Mouse (Mus musculus): ENCODE results near the gene Iqgap2.

The Iqgap2 gene

DNA sequence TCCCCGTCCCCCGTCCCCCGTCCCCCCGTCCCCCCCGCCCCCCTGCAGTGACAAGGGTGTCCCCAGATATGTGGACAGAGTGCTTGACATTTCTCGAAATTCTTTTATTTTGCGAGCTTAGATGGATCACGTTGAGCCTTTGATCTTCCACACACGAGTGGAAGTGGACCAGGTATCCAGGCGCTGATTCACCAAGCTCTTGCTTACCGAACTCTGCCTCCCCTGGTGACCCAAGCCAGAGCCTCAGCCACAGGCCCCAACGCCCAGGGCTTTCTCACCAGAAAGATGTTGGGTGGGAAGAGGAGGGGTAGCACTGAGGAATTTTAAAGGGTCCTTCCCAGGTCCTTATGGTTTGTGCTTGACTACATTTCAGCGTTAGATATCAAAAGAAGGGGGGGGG lies 272.9 kb downstream of the Iqgap2 start:
- no peak for DNase-seq (ENCODE audit: low spot score in 2 of 2)

DNA sequence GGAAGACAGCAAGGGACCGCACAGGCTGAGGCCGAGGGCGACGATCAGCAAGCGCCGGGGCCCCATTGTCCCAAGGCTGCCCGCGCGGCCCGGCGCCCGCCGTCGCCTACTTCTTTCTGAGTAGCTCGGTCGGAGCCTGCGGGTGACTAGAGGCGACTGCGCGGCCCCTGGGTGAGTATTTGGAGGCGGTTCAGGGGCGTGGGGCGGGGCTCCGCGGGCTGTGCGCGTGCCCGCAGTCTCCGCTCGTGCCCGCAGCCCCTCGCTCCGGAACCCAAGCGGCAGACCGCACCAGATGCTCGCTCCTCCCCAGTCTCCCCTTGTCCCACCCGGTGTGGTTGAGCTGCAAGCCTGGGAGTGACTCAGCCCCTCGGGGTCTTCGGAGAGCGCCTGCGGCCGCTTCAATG lies 273.4 kb downstream of the Iqgap2 start, which contains the start of gene F2r:
Gene F2r, minus strand, starts transcription at position 179 of the 404 bp plus-strand sequence.
- peak in 1 of 2 experiments; percentile 22 for DNase-seq (ENCODE audit: low spot score in 2 of 2)

DNA sequence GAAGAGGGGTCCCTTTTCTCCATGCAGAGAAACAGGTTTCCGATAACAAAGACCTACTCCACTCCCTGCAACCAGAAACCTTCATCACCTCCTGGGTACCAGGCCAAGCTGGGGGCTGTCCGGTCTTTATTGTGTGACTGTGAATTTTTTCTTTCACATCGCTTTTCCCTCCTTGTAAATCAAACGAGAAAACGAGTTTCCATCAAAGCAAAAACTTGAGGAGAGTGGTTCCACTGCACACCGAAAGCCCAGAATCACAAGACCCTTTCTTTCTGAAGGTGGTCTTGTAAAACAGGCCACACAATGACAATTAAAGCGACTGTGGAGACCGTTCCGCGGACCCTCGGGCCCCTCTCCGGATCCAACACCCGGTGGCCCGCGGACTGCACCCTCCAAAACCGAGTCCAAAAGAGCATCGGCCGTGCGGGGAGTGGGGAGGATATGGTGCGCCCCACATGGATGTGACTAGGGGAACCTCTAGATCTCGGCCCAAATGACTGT lies 274.0 kb downstream of the Iqgap2 start:
- DNase-seq (ENCODE audit: low spot score in 2 of 2) = no peak

DNA sequence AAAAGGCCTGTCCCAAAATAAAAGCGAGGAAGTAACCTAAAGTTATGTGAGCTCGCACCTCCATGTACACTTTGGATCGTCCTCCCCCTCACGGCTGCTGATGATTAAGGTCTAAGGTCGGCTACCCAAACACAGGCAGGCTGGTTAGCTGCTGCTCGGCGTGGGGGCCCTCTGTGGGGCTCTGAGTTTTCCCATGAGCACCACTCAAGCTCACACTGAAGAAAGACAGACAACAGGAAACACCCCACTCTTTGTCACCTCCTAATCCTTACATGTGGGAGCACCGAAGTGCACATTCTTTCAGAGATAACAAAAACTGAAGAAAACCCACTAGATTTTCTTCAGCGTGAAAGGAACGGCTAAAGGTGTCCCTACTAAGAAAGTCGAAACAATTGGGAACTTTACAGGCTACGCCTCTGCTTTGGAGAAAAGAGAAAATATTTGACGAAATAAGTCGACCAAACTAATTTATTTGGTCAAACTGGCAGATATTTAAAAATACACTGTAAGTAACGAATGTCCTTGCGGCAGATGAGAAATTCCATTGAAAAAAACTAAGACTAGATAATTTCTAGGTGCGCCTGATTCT lies 274.5 kb downstream of the Iqgap2 start:
- DNase-seq (ENCODE audit: low spot score in 2 of 2) = no peak

DNA sequence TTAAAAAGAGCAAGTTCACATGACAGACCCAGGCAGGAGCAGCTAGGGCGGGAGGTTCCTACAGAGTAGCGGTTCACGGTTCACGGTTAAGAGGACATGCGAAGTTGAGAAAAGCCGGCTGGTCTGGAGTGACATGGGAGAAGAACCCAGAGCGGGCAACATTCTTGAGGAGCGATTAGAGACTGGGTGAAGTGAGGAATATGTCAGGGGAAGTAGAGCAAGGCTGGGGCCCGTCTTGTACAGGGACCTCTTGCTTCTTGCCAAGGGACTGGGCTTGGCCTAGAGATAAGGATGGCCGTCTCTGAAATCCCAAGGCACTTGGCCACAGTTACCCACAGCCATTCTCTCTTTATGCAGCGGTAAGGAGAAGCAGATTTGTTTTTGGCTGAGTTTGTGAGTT lies 275.2 kb downstream of the Iqgap2 start:
- DNase-seq (ENCODE audit: low spot score in 2 of 2) = no peak

DNA sequence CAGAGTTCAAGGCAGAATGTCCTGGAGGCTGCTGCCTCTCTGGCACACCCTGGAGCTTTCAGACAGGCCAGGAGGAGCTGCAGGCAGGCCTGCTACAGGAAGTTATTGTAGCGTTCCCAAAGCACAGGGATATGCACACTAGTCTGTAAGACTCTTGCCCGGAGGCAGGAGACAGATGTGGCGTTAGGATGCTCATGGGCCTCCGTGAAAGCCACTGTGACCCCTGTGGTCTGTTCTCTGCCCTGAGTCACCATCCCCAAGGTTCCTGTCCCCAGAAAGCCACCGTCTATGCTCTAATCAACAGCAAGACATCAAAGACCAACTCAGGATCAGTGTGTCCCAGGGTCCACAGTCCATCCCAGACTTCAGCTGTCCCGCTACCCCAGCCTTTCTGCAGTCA lies 277.0 kb downstream of the Iqgap2 start:
- DNase-seq (ENCODE audit: low spot score in 2 of 2) = no peak

DNA sequence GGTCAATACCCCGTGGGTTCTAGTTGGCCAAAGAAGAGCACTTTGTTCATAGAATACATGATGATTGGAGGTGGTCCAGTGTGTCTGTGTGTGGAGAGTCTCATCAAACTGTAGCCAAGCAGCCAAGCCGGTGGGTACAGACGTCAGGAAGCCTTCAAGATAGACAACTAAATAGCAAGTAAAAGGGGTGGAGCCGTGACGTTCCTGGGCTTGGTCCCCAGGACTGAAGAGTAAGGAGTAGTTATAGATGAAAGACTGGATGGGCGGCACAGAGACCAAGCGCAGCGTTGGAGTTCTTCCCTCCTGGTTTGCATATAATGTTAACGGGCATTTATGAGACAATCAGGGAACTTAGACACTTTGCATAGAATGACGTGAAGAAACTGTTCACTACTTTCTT lies 279.5 kb downstream of the Iqgap2 start:
- DNase-seq (ENCODE audit: low spot score in 2 of 2) = no peak

DNA sequence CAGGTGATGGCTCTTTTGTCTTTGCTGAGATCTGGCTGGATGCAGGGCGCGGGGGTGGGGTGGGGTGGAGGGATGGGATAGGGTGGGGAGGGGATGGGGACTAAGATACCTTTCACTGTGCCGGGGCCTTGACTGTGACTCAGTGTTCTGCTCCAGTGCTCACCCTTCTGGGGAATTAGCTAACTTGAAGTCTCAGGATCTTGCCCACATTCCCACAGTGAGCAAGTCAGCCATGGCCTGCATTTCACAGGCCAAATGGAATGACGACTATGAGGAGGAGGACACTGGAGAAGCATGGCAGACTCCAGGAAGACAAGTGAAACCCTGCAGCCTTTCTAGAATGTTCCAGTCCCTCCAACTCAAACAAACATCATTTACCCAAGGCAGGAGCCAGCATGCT lies 280.0 kb downstream of the Iqgap2 start:
- no peak for DNase-seq (ENCODE audit: low spot score in 2 of 2)

DNA sequence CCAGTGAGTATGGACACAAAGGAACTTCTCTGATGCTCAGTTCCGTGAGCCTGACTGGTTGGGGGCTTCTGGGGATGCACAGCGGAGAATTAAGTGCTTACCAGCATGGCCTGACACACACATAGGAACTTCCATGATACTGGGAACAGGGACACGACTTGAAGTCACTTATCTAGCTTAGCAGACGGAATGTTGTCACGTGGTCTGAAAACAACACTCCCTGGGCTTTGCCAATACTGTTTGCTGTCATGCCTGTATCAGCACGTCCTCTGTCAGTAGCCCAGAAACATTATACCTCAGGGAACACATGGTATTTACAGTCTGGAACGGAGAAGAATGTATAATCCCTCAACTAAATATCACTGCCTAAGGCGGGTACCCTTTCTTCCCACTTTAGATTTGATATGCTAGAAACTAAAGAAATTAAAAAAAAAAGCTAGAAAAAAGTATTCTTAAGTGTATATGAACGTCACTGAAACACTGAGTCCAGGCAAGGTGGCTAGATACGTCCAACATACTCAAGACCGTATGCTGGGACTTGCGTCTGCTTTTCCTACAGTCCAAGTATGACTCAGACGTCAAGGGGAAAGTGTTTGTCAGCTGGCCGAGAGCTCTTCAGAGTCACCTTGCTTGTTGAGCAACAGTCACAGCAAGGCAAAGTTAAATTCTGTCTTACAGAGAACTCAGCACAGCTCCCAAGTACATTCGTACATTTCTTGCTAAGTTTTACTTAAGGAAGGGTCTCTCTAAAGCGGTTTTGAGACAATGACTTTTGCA lies 280.7 kb downstream of the Iqgap2 start:
- DNase-seq (ENCODE audit: low spot score in 2 of 2) = no peak

DNA sequence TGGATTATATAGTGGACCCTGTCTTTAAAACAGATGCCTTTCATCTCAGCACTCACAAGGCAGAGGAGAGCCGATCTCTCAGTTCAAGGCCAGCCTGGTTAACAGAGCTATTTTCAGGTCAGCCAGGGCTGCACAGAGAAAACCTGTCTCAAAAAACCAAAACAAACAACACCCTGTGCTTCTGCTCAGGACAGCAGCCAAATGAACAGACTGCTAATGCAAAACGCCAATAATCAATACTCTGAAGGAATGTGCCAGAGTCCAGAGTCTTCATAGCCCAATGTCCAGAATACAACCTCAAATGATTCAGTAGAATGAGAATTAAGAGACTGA lies 282.7 kb downstream of the Iqgap2 start:
- no peak for DNase-seq (ENCODE audit: low spot score in 2 of 2)

DNA sequence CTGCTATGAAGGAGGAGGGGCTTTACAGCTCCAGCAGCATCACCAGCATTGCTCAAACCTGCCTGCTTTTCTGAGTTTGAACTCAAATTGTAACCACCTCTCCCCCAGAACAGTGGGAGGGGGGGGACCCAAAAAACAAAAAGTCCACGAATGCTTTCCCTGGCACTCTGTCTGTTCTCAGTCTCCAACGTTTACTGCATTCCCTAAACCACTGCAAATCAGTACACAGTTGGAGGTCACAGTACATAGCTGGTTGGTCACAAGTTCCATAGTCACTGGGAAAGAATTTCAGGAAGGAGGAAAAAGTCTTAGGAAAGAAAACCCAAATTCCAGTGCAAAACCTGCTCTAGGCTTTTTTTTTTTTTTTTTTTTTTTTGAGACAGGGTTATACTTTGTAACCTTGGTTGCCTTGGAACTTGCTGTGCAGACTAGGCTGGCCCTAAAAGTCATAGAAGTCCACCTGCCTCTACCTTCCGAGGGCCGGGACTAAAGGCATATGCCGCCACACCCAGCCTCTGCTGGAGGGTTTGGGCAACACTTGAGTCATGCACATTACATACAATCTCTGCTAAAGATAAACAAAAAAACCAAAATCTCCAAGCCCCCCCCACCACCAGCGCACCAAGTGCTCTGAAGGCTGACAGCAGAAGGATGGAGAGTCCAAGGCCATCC lies 283.2 kb downstream of the Iqgap2 start:
- DNase-seq (ENCODE audit: low spot score in 2 of 2) = no peak

DNA sequence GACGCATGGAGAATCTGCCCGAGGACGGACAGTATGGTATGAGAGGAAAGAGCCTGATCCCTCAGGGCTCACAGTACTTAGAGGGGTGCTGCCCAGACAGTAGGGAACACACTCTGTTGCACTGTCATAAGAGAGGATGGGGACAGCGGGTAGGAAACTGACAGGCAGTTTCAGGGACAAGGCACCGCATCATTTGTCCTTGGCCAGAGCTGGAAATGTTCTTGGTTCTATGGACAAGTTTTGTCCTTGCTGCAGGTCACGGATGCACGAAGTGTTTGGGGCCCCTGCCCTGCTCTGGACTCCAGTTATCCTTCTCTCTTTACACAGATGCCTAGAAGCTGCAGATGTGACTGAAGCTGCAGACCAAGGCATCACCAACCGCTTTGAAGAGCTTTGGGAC lies 284.7 kb downstream of the Iqgap2 start:
- DNase-seq (ENCODE audit: low spot score in 2 of 2) = no peak

DNA sequence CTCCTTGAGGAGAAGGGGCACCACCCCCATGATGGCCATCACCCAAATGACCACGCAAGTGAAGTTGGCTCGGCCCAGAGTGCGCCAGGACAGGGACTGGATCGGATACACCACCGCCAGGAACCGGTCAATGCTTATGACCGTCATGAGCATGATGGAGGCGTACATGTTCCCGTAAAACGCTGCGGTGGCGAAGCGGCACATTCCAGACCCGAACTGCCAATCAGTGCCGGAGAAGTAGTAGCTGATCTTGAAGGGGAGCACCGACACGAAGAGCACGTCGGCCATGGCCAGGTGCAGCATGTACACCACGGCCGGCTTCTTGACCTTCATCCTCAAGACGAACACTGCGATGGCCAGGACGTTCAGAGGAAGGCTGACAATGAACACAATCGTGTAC lies 287.4 kb downstream of the Iqgap2 start:
- no peak for DNase-seq (ENCODE audit: low spot score in 2 of 2)

DNA sequence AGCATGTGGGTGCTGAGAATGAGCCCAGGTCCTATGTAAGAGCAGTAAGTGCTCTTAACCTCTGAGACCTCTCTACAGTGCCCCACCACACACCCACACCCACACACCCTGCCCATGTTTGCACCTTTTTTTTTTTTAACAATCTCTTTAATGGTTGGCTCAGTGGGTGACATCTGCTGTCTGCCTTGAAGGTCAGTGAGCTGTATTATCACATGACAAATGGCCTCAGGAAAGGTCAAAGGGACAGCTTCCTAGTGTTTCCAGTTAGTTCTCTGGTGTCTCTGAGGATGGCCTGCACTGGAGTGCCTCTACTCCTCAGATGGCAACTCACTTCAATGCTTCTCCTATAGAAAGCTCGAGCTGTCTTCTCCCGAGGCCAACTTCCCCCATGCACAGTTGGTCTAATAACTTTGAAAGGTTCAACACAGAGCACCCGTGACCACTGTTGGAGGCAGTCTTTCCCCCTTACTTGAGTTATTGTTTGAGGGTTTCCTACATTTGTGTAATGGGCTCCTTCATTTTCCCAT lies 291.8 kb downstream of the Iqgap2 start:
- no peak for DNase-seq (ENCODE audit: low spot score in 2 of 2)

DNA sequence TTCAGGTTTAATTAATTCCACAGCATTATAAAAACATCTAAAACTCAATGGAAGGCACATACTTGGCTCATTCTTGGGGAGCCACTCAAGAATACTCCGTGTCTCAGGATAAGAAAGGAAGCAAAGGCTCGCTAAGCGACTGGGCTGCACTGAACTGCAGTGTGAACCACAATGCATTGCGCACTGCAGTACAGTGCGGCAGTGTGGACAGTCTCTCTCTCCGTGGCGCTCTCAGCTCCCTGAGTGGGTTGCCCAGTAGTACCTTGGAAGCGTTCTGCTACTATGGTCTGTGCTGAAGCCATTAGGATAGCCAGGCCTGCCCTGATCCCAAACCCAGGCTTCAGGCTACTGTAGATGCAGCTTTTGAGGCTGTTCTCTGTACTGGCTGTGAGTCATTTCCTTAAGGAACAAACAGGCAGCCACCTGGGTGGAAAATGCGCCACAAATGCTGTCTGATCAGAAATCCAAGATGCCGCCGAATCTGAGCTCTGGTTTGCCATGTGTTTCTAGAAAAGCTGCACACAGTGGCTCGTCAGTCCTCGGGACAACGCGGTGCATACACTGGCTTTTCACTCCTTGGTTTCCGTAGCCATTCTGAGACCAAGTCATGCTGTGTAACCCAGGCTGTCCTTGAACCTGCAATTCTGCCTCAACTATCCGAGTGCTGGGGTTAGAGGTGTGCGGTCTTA lies 293.3 kb downstream of the Iqgap2 start:
- no peak for DNase-seq (ENCODE audit: low spot score in 2 of 2)

DNA sequence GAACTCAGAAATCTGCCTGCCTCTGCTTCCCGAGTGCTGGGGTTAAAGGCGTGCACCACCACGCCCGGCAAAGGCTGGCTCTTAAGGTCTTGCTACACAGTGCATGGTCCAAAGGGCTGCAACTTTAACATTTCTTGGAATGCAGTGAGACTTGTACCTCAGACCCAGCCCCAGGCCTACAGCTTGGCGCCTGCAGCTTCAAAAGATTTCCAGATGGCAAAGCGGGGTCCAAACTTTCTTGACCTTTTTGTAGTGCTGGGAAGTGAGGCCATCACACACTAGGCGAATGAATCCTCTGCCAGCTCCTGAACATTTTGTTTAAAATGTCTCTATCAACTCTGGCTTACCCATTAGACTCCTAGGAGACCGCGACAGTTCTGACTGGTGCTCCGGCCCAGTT lies 294.1 kb downstream of the Iqgap2 start:
- no peak for DNase-seq (ENCODE audit: low spot score in 2 of 2)

DNA sequence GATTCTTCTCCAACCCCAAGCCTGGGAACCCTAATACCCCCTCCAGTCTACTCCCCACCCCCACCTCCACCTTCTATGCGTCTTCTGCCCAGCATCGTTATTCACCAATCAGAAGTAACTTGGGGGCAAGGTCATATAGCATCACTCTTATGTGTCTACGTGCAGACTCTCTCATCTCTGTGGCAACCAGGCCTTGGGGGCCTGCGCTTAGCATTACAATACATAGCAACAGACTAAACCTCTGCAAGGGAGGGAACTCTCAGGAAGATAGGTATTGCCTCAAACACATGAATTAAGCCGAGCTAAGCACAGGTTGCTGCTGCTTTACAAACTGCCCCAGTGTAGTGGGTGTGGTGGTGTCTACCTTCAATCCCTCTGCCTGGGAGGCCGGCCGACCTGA lies 295.0 kb downstream of the Iqgap2 start:
- DNase-seq (ENCODE audit: low spot score in 2 of 2) = no peak

DNA sequence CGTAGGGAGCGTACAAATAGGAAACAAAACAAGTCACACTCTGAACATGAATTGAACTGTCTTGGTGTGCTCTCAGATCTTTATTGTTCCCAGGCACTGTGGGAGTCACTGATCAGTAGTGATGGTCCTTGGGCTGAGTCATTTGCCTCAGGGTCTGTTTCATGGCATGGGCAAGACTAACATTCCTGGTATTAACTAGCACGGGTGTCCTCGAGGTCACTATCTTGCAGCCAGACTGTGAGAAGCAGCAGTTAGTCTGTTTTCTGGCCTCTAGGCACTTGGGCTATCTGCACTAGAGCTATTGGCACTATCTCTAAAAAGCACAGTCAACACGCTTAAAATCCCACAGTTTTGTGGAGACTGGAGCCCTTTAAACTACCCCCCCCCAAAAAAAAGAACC lies 295.8 kb downstream of the Iqgap2 start:
- no peak for DNase-seq (ENCODE audit: low spot score in 2 of 2)

DNA sequence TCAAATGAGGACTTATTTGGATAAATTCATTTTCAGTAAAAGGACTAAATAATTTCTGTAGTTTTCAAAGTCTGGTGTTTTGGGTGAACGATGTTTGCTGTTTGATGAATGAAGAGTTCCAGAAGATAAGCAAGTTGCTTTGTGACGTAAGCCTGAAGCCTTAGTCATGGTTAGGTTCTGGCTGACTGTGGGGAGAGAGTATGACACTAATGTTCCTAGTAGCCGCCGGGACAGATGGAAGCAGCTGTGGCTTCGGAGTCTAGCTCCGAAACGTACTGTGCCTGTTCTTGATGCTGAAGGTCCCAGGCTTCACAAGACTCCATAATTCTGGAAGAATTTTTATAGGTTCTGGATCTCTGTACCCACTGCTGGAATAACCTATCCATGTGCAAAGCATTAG lies 296.3 kb downstream of the Iqgap2 start:
- no peak for DNase-seq (ENCODE audit: low spot score in 2 of 2)

DNA sequence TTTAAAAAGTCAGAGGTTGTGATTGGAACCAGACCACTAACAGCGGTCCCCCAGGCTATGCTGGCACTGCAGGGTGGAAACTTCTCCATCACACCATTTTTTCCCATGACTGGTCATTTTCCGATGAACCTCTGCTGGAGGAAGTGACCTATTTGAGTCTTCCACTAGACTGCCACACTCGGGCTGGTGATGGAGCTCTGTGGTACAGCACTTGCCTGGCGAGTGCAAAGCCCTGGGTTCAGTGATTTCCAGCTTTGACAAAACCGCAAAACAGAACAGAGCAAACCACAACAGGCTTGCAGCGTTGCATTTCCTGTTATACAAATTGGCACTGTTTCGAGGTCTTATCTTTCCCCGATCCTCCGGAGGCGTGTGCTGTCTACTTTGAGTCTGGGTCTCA lies 298.9 kb downstream of the Iqgap2 start:
- no peak for DNase-seq (ENCODE audit: low spot score in 2 of 2)

DNA sequence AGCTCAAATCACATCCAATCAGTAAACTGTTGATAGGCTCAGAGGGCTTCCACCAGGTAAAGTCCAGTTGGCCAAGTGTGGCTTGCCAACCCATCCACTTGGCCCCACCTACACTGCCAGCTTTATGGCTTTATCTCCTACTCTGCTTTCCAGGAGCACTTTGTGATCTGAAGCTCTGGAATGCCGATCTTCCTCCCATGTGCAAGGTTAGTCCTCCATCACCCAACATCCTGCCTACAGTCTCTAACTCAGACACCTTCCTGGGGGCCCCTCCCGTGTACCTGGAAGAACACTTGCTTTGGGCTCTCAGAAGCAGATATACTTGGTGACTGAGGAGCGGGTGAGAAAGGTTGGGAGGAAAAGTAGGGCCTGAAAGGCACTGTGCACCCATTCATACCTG lies 300.1 kb downstream of the Iqgap2 start:
- no peak for DNase-seq (ENCODE audit: low spot score in 2 of 2)

DNA sequence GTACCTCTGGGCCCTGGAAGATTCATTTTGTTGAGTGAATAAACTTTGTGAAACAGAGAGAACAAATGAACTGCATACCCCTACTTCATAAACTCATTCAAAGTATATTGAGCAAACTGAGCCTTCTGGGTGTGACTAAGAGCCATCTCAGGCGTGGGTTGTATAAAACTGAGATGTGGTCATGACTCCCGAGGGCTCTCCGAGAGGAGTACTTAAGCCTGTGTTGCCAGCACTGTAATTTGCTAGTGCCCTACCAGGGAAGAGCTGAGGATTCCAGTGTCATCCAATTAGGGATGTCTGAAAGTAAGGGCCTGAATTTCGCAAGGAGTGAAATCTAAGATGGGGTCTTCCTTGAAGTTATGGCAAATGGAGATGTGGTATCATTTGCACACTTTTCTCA lies 304.1 kb downstream of the Iqgap2 start:
- no peak for DNase-seq (ENCODE audit: low spot score in 2 of 2)
